Mouse (Mus musculus) neural tube, embryonic 12.5 days (tissue): ENCODE data around the gene Proser1. TPM values are rescaled to one million over a fixed set of nuclear protein-coding genes. Genes with fewer than 3 reads are reported as not detected.

Source experiments
- ATAC-seq: fragments of 200-750 bp; cut with Nextera tagmentation; 2 replicates; pipeline ENCODE4 v1.8.0; 2017; ENCODE audit warnings: low read depth, mild to moderate bottlenecking, moderate TSS enrichment, moderate library complexity; ENCODE audit not compliant: low FRiP score
- H3K27ac ChIP-seq: fragments of 300-500 bp; sonication (generic); 2 replicates; pipeline ENCODE4 v1.5.1; 2016
- H3K27me3 ChIP-seq: fragments of 300-500 bp; sonication (generic); replicated peaks from 2 replicates; pipeline ENCODE4 v1.6.1; 2016; ENCODE audit warnings: mild to moderate bottlenecking
- H3K36me3 ChIP-seq: fragments of 300-500 bp; sonication (generic); 2 replicates; pipeline ENCODE4 v1.6.1; 2016; ENCODE audit warnings: mild to moderate bottlenecking
- H3K4me1 ChIP-seq: fragments of 300-500 bp; sonication (generic); 2 replicates; pipeline ENCODE4 v1.6.1; 2016
- H3K4me2 ChIP-seq: fragments of 300-500 bp; sonication (generic); replicated peaks from 2 replicates; pipeline ENCODE4 v1.6.1; 2016; ENCODE audit warnings: mild to moderate bottlenecking
- H3K4me3 ChIP-seq: fragments of 300-500 bp; sonication (generic); 2 replicates; pipeline ENCODE4 v1.5.1; 2016
- H3K9ac ChIP-seq: fragments of 300-500 bp; sonication (generic); 2 replicates; pipeline ENCODE4 v1.6.1; 2016; ENCODE audit warnings: mild to moderate bottlenecking
- H3K9me3 ChIP-seq: fragments of 300-500 bp; sonication (generic); 2 replicates; pipeline ENCODE4 v1.6.1; 2016; ENCODE audit warnings: mild to moderate bottlenecking
- WGBS: fragments of 180-500 bp; shearing (Covaris S2); methylation state at CpG from one replicate; pipeline ENCODE4 v1.1.7; 2016; 5-methylcytosine and 5-hydroxymethylcytosine counted together
- polyA plus RNA-seq: library from polyadenylated mRNA; unstranded; fragments of >200 nt; fragmentation: Nextera tagmentation; extraction: Ambion mirVana; gene quantifications from 2 replicates; pipeline ENCODE4 v1.2.1, GENCODE M21; 2016

Proser1 gene
- polyA plus RNA-seq, 1 experiment from 2014 or later: 30.2 TPM

GRCm38 (mm10) chr3:53513096-53513495, 49.6 kb downstream of the Proser1 start:
- no peak overlapping the region for H3K27ac ChIP-seq
- ATAC-seq: no peak
- WGBS: 63% methylated on average over 5 of the region's 5 CpGs
- H3K4me3 ChIP-seq: no peak overlapping the region
- H3K36me3 ChIP-seq: no peaks in the 10 kb centered on the region
- no peaks in the 10 kb centered on the region for H3K27me3 ChIP-seq
- no peak overlapping the region for H3K9ac ChIP-seq
- H3K9me3 ChIP-seq: no peaks in the 10 kb centered on the region
- no peak overlapping the region for H3K4me2 ChIP-seq
- H3K4me1 ChIP-seq: no peaks in the 10 kb centered on the region

GRCm38 (mm10) chr3:53514221-53515065, 51.0 kb downstream of the Proser1 start:
- Histone ChIP-seq H3K4me1 (no peaks in the 10 kb centered on the region), H3K9ac (no peak overlapping the region), H3K27me3 (no peaks in the 10 kb centered on the region), H3K27ac (no peak overlapping the region), H3K4me3 (no peak overlapping the region), H3K4me2 (no peak overlapping the region), H3K9me3 (no peaks in the 10 kb centered on the region), H3K36me3 (no peaks in the 10 kb centered on the region)
- ATAC-seq: no peak
- WGBS: 87% methylated on average over 4 of the region's 4 CpGs

DNA sequence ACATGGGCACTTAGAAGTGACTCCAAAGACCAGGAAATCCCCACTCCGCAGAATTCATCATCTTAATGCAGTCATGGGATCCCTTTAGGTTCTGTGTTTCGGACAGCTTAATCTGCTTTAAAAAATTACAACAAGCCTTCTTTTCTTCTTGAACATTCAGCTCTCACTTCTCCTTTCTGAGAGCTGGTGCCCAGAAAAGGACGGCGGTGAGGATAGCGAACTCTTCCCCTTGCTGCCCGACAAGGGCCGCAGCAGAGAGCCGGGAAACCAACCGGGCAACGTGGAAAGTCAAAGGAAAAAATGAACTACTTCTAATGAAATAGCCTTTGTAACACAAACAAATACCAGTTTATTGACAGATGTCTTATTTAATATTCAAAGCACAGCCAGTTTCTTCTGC, 59.3 kb downstream of the Proser1 start:
- Histone ChIP-seq H3K27me3 (no peaks in the 10 kb centered on the region), H3K4me1 (no peaks in the 10 kb centered on the region), H3K4me3 (no peak overlapping the region), H3K4me2 (no peak overlapping the region), H3K27ac (no peak overlapping the region), H3K9ac (no peak overlapping the region), H3K9me3 (no peaks in the 10 kb centered on the region), H3K36me3 (no peaks in the 10 kb centered on the region)
- WGBS: 82% methylated on average over 10 of the region's 10 CpGs
- ATAC-seq: no peak

GRCm38 (mm10) chr3:53525737-53526136, 62.3 kb downstream of the Proser1 start:
- Histone ChIP-seq H3K4me3 (peak overlapping the region; percentile 23), H3K36me3 (no peaks in the 10 kb centered on the region), H3K27me3 (no peaks in the 10 kb centered on the region), H3K4me2 (peak overlapping the region; percentile 57), H3K9me3 (no peaks in the 10 kb centered on the region), H3K27ac (no peak overlapping the region), H3K9ac (no peak overlapping the region), H3K4me1 (no peaks in the 10 kb centered on the region)
- 28% methylated on average over 21 of the region's 21 CpGs for WGBS
- ATAC-seq: 0 out of 2 replicates have a peak, but pooled peaks have one; percentile 33

- Histone ChIP-seq H3K36me3 (no peaks in the 10 kb centered on the region), H3K9me3 (no peaks in the 10 kb centered on the region), H3K27ac (no peak overlapping the region), H3K4me3 (no peak overlapping the region), H3K9ac (no peak overlapping the region), H3K27me3 (no peaks in the 10 kb centered on the region), H3K4me2 (no peak overlapping the region), H3K4me1 (no peaks in the 10 kb centered on the region)
- WGBS: 83% methylated on average over 6 of the region's 6 CpGs
- ATAC-seq: no peak
Observed at GRCm38 (mm10) chr3:53530305-53530704, 66.8 kb downstream of the Proser1 start.

Other genes with a start within 250 kb of the Proser1 start
- 10.6 and 11.9 TPM in 2 replicates for gene Nhlrc3, start 334 bp upstream of the Proser1 start, polyA plus RNA-seq
- 0.14 TPM in 1 of 2 replicates, not detected in the other for gene Stoml3, start 25.0 kb downstream of the Proser1 start, polyA plus RNA-seq
- gene Frem2, start 193.7 kb downstream of the Proser1 start, polyA plus RNA-seq: 2.1 and 2.2 TPM in 2 replicates